Mouse (Mus musculus) lung, embryonic 14.5 days (tissue): ENCODE measurements at regions not wholly inside any gene's neighbourhood (a gene's known extent, or its start where the extent isn't known, plus 50 kb on each side); places are given as distances from the start of the nearest gene placed in this dataset.

ENCODE experiments used
- ATAC-seq: fragments of 200-750 bp; cut with Nextera tagmentation; 2 replicates; pipeline ENCODE4 v1.8.0; 2017; ENCODE audit warnings: mild to moderate bottlenecking, moderate TSS enrichment, moderate library complexity; ENCODE audit not compliant: insufficient read depth
- DNase-seq: peaks from one replicate; pipeline ENCODE4 v3.0.0-alpha.2; 2015
- H3K27ac ChIP-seq: fragments of 300-500 bp; sonication (generic); 2 replicates; pipeline ENCODE4 v1.5.1; 2014; ENCODE audit warnings: low read depth, mild to moderate bottlenecking, moderate library complexity
- H3K27me3 ChIP-seq: fragments of 300-500 bp; sonication (generic); 2 replicates; pipeline ENCODE4 v1.6.1; 2014; ENCODE audit warnings: low read length, control low read depth; ENCODE audit not compliant: insufficient read depth
- H3K36me3 ChIP-seq: fragments of 300-500 bp; sonication (generic); 2 replicates; pipeline ENCODE4 v1.6.1; 2014; ENCODE audit warnings: control low read depth; ENCODE audit not compliant: insufficient read depth
- H3K4me1 ChIP-seq: fragments of 300-500 bp; sonication (generic); 2 replicates; pipeline ENCODE4 v1.6.1; 2014; ENCODE audit warnings: antibody characterized with exemption, control low read depth; ENCODE audit not compliant: insufficient read depth
- H3K4me2 ChIP-seq: fragments of 300-500 bp; sonication (generic); 2 replicates; pipeline ENCODE4 v1.6.1; 2014; ENCODE audit warnings: mild to moderate bottlenecking
- H3K4me3 ChIP-seq: fragments of 300-500 bp; sonication (generic); 2 replicates; pipeline ENCODE4 v1.5.1; 2014; ENCODE audit warnings: low read depth, low read length
- H3K9ac ChIP-seq: fragments of 300-500 bp; sonication (generic); 2 replicates; pipeline ENCODE4 v1.6.1; 2014
- H3K9me3 ChIP-seq: fragments of 300-500 bp; sonication (generic); 2 replicates; pipeline ENCODE4 v1.6.1; 2016; ENCODE audit warnings: low read depth, low read length, control low read depth
- CTCF ChIP-seq: IDR thresholded peaks from 2 replicates; pipeline ENCODE4 v1.5.1; 2016; ENCODE audit warnings: antibody characterized with exemption, low read depth
- WGBS: fragments of 180-500 bp; shearing (Covaris S2); extraction: QIAGEN DNeasy Blood & Tissue Kit; methylation state at CpG from one replicate; pipeline ENCODE4 v1.1.7; 2014; 5-methylcytosine and 5-hydroxymethylcytosine counted together

GRCm38 (mm10) chr16:24222759-24223526, 170.4 kb upstream of the Lpp start:
- DNase-seq (no peak), ATAC-seq (no peak)
- Histone ChIP-seq H3K27me3 (no peaks in the 10 kb centered on the region), H3K4me1 (no peaks in the 10 kb centered on the region), H3K36me3 (no peaks in the 10 kb centered on the region), H3K27ac (no peak overlapping the region), H3K4me3 (no peak overlapping the region), H3K9me3 (no peaks in the 10 kb centered on the region), H3K4me2 (no peak overlapping the region), H3K9ac (no peak overlapping the region)
- no peak for TF ChIP-seq CTCF
- 51% methylated on average over 5 of the region's 5 CpGs for WGBS

- no peak for TF ChIP-seq CTCF
- H3K27me3 ChIP-seq: no peaks in the 10 kb centered on the region
- H3K9me3 ChIP-seq: no peaks in the 10 kb centered on the region
- 79% methylated on average over 3 of the region's 3 CpGs for WGBS
- ATAC-seq (no peak), DNase-seq (no peak)
- no peak overlapping the region for H3K4me2 ChIP-seq
- H3K9ac ChIP-seq: no peak overlapping the region
- no peaks in the 10 kb centered on the region for H3K36me3 ChIP-seq
- H3K4me1 ChIP-seq: no peaks in the 10 kb centered on the region
- H3K27ac ChIP-seq: no peak overlapping the region
- H3K4me3 ChIP-seq: no peak overlapping the region
Observed at GRCm38 (mm10) chr16:24221992-24222391, 171.3 kb upstream of the Lpp start.

GRCm38 (mm10) chr16:24220613-24221012, 172.7 kb upstream of the Lpp start:
- H3K27ac ChIP-seq: no peak overlapping the region
- WGBS: 71% methylated on average over 3 of the region's 3 CpGs
- no peaks in the 10 kb centered on the region for H3K9me3 ChIP-seq
- DNase-seq (no peak), ATAC-seq (no peak)
- H3K4me3 ChIP-seq: no peak overlapping the region
- no peaks in the 10 kb centered on the region for H3K36me3 ChIP-seq
- no peaks in the 10 kb centered on the region for H3K27me3 ChIP-seq
- TF ChIP-seq CTCF: no peak
- H3K4me2 ChIP-seq: no peak overlapping the region
- no peaks in the 10 kb centered on the region for H3K4me1 ChIP-seq
- H3K9ac ChIP-seq: no peak overlapping the region

- Histone ChIP-seq H3K4me1 (no peaks in the 10 kb centered on the region), H3K4me3 (no peak overlapping the region)
- no peak for TF ChIP-seq CTCF
Observed at GRCm38 (mm10) chr16:24219691-24220090, 173.6 kb upstream of the Lpp start.

GRCm38 (mm10) chr16:24218850-24219185, 174.5 kb upstream of the Lpp start:
- H3K9ac ChIP-seq: no peak overlapping the region
- DNase-seq (no peak), ATAC-seq (no peak)
- no peak overlapping the region for H3K4me3 ChIP-seq
- TF ChIP-seq CTCF: no peak
- H3K36me3 ChIP-seq: no peaks in the 10 kb centered on the region
- 63% methylated on average over 4 of the region's 4 CpGs for WGBS
- no peak overlapping the region for H3K4me2 ChIP-seq
- H3K27me3 ChIP-seq: no peaks in the 10 kb centered on the region
- H3K27ac ChIP-seq: no peak overlapping the region
- no peaks in the 10 kb centered on the region for H3K9me3 ChIP-seq
- no peaks in the 10 kb centered on the region for H3K4me1 ChIP-seq

More at GRCm38 (mm10) chr16:24219691-24220090, 173.6 kb upstream of the Lpp start:
- Histone ChIP-seq H3K27me3 (no peaks in the 10 kb centered on the region), H3K27ac (no peak overlapping the region), H3K4me2 (no peak overlapping the region), H3K36me3 (no peaks in the 10 kb centered on the region), H3K9me3 (no peaks in the 10 kb centered on the region), H3K9ac (no peak overlapping the region)
- 75% methylated on average over 9 of the region's 9 CpGs for WGBS
- DNase-seq: no peak
- ATAC-seq: no peak

- Histone ChIP-seq H3K4me3 (no peak overlapping the region), H3K27me3 (no peaks in the 10 kb centered on the region), H3K9ac (no peak overlapping the region), H3K4me2 (no peak overlapping the region), H3K4me1 (no peaks in the 10 kb centered on the region), H3K9me3 (no peaks in the 10 kb centered on the region), H3K27ac (no peak overlapping the region), H3K36me3 (no peaks in the 10 kb centered on the region)
- TF ChIP-seq CTCF: no peak
- WGBS: 40% methylated on average over 14 of the region's 14 CpGs
- ATAC-seq (peak; percentile 24; the same call in 1 of the 2 replicates), DNase-seq (peak; percentile 34)
Observed at GRCm38 (mm10) chr16:24218162-24218849, 175.0 kb upstream of the Lpp start.

- Histone ChIP-seq H3K9me3 (no peaks in the 10 kb centered on the region), H3K36me3 (no peaks in the 10 kb centered on the region), H3K27me3 (no peaks in the 10 kb centered on the region), H3K4me1 (no peaks in the 10 kb centered on the region), H3K4me3 (no peak overlapping the region), H3K27ac (no peak overlapping the region), H3K9ac (no peak overlapping the region), H3K4me2 (no peak overlapping the region)
- 81% methylated on average over 5 of the region's 5 CpGs for WGBS
- TF ChIP-seq CTCF: no peak
- no peak for ATAC-seq
- no peak for DNase-seq
Observed at GRCm38 (mm10) chr16:24216828-24217227, 176.5 kb upstream of the Lpp start.
